Mouse (Mus musculus): ENCODE results near the gene Slc41a2.

Gene Slc41a2

DNA sequence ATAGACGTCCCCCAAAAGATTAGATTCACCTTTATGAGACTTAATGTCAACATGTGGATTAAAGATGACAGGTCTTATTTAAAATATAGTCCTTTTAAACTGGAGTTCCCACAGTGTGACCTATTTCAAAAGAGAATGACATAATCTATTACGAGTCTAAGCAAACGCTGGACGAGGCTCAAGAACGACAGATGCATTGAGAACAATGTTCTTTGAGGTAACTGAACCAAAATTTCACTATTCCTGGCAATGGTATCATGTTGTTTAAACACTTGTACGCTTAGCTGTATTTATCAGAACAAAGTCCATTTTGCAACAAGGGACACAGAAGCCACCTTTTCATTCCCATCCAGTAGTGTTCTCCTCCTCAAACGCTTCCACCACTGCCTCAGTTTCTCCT lies 27.3 kb downstream of the Slc41a2 start:
- DNase-seq (ENCODE audit: low spot score) = no peak

DNA sequence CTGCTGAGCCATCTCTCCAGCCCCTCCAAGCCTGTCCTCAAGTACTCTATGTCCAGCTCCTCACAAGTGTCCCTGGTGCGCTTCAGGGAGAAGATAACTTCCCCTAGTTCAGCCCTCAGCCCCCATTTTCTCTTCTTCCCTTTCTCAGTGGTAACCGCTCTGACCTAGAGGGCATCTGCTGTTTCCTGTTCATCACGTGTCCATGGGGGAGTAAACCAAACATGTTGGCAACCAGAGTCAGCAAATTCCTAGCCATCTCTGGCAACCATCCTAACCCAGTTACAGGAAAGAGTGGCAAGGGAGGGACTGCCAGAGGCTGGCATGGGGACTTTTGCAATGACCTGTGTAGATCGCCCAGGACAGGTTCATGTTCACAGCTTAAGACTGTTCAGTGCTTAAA lies 36.0 kb downstream of the Slc41a2 start:
- DNase-seq (ENCODE audit: low spot score) = no peak

DNA sequence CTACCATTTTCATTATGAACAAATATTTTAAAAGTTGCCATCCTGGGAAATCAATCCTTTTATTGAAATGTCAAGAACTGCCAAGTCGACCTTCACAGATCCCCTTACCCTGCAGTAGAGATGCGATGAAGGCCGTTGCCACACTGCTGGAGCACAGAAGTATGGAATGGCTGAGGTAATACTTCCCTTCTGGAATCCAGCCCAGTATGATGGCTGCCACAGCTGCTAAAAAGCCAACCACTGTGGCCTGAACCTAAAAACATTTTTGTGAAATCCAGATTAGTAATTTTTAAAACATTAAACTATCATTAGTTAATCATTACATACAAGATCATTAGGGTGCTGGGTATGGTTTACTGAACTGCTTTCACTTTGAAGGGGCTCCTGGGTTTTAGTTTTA lies 36.6 kb downstream of the Slc41a2 start:
- DNase-seq (ENCODE audit: low spot score) = no peak

DNA sequence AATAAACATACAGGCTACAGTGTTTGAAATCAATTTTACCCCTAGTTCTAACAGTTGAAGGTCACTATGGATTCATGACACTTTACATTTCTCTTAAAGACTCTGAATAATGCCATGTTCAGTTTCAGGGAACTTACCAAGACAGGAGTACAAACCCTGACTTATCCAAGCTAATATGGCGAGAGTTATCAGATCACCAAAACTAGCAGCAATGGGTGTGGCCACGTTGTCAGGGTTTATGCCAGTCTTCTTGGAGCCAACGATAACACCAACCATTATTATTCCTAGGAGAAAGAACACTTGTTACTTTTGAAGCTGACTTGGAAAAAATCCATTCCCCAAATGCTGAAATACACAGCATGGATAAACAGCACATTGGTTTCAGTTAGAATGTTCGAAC lies 40.7 kb downstream of the Slc41a2 start:
- DNase-seq (ENCODE audit: low spot score) = no peak

DNA sequence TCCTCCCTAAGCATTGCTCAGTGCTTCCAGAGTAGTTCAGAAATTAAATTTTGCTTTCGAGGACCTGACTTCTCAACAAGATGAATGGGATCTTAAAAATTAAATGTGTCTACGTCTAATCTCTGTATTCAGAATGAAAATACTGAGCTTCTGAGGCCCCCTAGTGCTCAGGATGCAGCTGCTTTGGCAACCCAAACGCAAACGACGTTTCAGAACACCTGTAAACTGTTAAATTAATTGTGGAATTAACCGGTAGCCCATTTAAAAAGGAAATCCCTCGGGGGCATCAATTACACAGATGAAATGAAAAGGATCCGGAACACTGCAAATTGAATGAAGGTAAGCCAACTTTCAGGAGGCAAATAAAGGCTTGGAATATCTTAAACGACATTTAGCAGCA lies 42.9 kb downstream of the Slc41a2 start:
- no peak for DNase-seq (ENCODE audit: low spot score)

DNA sequence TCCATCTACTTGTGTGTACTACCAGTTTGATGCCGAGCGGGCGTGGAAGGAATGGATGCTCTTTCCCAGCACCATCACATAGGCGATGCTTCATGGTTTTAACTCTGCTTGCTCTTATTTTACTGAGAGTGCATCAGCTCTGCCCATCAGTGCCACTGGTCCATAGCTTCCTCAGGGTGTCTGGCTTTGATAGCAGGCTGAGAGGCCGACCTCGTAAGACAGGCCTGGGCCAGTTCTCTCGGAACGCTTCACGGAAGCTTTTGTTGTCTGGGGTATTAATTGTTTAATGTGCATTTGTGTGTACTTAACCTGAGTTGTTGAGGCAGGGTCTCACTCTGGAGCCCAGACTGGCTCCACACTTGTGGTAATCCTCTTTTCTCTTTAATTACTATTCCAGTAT lies 44.3 kb downstream of the Slc41a2 start:
- no peak for DNase-seq (ENCODE audit: low spot score)

DNA sequence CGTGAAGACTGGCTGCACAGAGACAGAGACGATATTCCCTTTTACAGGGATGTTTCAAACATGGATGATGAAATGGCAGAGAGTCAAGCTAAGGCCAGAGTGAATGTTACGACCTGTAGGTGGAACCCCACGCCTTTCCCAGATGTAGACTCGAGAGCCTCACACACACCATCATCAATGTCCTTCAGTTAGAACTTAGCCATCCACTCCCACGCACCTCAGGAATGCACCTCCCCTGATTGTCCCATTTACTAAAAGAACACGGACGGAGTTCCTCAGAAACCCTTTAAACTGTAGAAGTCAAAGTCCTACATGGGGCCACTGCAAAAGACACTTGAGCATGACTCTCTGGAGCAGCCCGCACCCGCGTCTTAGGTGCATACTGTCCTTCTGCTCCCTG lies 46.0 kb downstream of the Slc41a2 start:
- DNase-seq (ENCODE audit: low spot score) = peak; percentile 28

DNA sequence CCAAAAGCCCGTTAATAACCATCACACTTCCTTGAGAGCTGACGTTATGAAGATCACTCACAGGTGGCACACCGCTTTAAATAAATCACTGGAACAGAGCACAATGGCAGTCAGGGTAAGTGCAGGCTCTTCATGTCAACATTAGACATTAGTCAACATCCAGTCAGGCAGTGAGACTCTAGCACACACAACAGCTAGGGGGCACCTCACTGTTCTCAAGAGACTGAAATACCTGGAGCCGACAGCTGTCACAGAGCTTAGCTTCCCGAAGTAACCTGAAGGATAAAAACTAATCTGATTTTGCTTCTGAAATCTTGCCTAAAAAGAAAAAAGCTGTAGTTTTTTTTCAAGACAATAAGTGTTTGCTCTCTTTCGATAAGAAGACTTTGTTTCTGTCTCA lies 49.9 kb downstream of the Slc41a2 start:
- no peak for DNase-seq (ENCODE audit: low spot score)

DNA sequence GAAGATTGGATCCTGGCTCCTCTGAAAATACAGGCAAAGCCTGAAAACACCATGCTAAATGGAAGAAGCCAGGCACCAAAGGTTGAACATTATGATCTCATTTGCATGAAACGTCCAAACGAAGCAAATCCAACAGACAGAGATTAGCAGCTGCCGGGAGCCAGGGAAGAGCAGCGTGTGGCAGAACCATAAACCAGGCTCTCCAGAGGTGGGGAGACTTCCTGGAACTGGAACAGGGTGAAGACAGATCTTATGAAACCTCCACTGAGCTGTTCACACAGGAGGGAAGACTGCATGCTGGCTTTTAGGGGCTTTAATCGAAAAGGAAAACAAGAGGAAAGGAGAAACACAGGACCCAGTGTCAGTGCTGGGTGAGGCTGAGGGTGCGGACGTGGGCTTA lies 51.3 kb downstream of the Slc41a2 start:
- DNase-seq (ENCODE audit: low spot score) = no peak

DNA sequence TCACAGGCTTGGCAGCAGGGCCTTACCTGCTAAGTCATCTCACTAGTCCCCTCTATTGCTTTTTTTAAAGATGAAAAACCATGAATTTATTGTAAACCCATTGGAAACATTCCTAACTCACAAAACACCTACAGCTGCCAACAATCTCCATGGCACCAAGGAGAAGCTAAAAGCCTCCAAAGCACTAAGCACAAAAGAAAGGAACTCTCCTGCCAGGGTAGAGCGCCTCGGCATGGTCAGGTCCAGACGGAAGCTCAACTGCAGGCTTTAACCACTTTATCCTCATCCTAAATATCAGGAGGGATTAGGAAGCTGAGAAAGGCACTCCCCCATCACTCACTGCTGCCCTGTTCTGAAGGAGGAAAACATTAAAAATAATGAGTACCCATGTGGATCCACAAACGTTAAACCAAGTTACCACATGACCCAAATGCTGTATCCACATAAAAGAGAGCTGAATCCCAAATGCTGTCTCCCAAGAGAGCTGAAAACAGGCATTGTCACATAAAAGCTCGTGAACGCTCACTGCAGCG lies 51.9 kb downstream of the Slc41a2 start:
- no peak for DNase-seq (ENCODE audit: low spot score)

DNA sequence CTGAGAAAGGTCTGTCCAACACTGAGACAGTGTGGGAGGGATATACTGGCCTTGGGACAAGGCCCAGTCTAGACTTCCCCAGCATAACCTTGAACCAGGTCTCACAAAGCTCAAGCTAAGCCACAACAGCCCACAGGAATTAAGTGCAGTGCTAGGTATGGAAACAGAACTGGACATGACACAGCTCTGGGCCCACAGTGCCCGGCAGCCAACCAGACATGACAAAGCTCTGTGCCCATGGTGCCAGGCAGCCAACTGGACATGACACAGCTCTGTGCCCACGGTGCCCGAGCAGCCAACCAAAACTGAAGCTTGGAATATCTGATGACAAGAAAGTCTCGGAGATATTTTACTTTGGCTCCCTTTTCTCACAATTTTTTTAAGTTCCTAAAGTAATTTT lies 52.8 kb downstream of the Slc41a2 start:
- DNase-seq (ENCODE audit: low spot score) = no peak

DNA sequence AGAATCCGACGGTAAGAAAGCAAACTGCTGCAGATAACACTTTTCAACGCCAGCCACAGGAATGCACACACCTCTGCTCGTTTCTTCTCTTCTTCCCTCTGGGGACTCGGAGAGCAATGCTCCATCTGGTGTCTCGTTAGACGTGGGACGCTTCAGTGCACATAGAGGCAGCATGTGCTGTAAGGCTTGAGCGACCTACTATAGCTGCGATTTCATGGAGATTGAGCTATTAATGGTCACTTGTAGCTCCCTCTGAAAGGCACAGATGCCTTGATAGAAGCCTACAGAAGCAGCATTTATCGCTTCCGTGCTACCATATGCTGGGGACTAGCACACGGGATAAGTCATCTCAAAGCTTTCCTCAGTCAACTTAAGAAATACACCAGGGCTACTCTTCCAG lies 71.0 kb downstream of the Slc41a2 start:
- DNase-seq (ENCODE audit: low spot score) = no peak

DNA sequence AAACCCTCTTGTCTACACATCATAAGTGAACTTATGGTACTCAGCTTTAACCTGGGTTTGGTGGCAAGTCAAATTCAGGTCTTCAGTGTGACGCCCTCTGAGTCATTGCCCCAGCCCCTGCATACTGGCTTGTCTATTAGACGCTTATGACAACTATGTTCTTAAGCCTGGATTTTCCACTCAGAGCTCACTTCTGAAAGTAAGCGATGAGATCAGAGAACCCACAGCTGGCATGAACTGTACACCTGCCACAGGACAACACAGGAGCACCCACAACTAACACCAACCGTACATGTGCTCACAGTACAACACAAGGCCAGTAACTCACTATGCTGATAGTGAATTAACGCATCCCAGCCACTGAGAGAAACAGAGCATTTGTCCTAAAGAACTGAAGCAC lies 71.4 kb downstream of the Slc41a2 start:
- no peak for DNase-seq (ENCODE audit: low spot score)

DNA sequence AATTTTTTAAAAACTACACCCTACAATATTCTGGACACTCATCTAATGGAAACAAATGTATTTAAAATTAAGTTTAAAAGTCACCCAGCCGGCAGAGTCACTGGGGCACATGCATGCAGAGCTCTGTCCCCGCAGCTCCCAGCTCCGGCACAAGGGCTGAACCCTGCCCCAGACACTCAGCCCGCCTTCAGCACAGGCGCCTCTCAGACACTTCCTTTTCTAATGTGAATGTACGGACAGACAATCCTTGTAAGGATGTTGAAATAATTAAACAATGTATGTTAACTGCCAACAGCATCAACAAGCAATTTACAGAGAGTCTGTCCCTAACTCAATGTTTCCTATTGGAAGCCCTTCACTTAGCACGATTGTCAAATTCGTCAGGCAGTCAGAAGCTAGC lies 73.0 kb downstream of the Slc41a2 start:
- no peak for DNase-seq (ENCODE audit: low spot score)

DNA sequence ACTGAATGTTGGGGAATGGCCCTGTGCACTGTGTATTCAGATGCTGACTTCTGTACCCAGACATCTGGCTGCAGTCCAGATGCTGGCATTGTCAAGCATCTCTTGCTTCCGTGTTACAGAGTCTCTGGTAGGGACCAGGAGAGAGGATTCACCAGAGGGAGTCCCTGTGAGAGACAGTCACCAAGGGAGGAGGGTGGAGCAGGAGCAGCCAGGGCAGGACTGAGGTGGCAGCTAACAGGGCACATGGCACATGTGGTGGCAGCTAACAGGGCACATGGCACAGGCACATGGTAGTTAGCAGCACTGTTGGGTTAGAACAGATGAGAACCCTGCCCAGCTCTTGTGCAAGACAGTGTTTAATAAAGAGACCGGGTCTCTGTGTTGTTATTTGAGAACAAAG lies 73.6 kb downstream of the Slc41a2 start:
- no peak for DNase-seq (ENCODE audit: low spot score)

DNA sequence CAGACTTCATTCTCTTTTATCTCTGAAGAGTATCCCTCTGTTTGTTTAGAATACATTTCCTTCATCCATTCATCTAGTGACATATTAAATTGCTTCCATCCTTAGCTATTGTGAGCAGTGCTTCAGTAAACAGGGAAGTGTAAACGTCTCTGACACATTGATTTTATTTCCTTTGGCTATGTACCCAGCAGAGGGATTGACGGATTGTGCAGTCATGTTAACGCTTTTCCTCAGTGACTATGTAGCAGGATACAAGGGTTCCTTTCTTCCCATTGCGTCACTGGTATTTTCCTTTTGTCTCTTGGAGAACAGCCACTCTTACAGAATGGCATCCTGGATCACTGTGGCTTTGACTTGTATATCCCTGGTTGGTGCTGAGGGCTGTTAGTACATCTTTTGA lies 76.4 kb downstream of the Slc41a2 start:
- no peak for DNase-seq (ENCODE audit: low spot score)

DNA sequence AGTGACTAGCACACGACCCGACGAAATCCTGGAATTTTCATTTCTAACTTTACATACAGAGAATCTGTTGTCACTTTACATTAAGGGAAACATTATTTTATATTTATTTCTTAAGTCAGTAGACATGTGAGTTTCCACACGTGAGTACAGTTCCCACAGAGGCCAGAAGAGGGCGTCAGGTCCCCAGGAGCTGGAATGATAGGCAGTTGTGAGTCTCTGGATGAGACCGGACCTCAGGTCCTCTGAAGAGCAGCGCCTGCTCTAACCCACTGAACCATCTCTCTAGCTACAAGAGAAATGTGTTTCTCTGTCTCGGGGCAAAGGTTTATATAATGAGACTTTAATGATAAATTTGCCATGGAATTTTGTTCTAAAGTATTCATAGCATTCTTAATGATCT lies 86.3 kb downstream of the Slc41a2 start:
- DNase-seq (ENCODE audit: low spot score) = no peak

DNA sequence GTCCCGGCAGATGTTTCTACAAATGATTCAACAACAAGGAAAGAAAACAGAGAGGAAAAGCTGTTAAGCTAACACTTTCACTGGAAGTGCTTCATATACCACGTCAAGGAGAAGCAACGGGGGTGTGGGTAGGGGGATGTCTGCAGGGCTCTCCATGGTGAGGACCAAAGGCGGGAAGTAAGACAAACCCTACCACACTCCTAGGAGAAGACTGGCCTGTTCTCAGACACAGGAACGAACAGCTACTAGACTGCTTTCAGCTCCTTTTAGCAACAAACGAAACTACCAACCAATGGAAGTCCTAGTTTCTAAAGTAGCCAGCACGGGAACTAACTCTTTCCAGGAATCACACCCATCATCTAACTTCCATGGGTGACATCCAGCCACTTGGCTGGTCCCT lies 89.6 kb downstream of the Slc41a2 start:
- DNase-seq (ENCODE audit: low spot score) = no peak

DNA sequence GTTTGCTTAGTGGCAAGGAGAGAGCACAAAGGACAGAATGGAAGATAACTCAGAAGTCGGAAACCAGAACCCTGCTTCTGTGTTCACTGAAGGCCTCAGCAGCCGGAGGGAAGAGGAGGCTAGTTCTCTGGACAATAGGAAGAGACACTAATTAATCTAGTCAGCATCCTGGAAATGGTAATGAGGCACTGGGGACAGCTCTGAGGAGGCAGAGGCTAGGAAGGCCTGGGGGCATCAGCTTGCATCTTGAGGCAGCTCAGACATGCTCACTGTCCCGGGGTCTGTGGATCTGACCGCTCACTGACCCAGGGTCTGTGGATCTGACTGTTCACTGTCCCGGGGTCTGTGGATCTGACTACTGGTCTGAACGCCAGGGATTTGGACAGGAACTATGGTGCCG lies 92.0 kb downstream of the Slc41a2 start:
- DNase-seq (ENCODE audit: low spot score) = no peak

DNA sequence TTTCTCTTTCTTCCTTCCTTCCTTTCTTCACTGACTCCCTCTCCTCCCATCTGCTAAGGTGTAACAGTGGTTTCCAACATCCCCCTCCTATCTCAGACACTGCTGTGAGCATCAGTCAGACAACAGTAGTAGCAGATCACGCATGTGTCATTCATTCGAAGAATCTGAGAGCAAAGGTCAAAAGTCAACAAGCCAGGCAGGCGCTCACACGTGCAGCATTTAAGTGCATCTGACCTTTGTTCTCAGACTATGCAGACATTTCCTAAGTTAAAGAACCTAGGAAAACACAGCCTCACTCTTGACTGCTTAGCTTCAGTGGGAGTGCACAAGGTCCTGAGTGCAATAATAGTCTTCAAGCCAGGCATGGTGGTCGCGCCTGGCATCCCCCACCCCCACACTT lies 93.6 kb downstream of the Slc41a2 start:
- no peak for DNase-seq (ENCODE audit: low spot score)

DNA sequence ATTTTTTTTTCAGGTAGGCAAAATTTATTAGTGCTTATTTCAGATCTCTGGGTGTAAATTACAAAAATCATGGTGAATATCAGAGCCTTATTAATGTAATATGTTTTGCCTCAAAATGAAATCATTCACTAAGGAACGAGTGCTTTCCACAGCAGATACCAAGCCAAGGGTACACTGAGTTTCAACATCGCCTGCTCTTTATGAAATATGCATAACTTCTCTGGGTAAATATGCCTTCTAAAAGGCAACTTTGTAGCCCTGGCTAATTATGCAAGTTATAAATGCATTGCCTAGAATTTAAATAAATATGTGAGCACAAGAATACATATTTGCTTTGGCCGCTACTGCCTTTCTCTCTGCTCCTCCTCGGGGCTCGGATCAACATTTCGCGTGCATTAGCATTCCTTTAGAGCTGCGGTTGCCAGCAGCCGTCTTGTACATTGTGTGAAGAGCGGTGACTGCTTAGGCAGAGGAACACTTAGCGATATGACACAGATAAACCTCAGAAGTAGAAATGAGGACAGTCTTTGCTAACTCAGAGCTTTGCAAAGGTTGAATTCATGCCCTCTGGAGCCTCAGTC lies 95.5 kb downstream of the Slc41a2 start:
- DNase-seq (ENCODE audit: low spot score) = no peak

DNA sequence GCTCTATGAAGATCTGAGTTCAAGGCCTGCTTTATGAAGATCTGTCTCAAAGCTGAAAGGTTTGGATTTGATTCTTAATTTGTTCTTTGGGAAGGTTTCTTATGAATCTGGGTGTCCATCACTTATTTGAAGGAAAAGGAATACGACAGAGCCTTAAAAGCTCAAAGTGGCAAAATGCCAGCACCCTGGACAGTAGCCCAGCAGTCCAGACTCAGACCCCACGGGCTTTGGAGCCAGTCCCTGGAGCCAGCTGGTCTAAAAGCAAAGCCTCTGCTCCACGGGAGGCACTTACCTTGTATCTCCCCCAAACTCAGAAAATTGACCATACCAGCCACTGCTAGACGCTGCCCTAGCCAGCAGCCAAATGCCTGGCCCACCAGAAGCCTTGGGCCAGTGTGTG lies 103.3 kb downstream of the Slc41a2 start:
- no peak for DNase-seq (ENCODE audit: low spot score)

DNA sequence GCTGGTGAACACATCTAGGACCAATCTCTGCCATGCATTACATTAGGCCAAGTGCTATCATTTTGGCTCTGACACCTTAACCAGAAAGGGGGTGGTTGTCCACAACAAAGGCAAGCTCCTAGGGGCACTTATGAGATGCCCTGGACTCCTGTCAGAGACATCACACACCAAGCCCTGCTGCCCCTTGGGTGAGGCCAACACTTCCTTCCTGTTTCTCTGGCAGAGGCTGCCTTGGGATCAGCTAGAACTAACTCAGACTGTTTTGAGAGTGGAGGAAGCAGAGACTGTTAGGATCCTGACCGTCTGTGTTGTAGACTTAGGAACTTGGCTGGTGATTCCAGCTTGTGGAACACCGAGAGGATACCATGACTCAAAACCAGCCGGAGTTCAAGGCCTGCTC lies 103.7 kb downstream of the Slc41a2 start:
- no peak for DNase-seq (ENCODE audit: low spot score)

DNA sequence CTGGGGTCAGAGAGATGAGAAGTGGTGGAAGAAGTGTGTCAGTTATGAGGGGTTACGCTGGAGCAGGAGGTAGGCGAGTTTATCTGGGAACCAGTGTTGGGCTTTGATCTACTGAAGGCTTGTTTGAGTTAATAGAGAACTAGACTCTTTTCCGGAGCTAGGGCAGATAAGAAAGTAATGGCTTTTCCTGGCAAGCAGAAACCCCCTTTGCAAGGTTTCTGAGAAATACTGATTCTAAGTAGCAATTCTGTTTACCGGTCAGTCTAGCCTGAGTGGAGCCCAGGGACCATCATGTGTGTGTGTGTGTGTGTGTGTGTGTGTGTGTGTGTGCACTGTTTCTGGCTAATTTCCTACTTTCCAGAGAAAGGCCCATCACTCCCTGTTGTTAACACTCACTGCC lies 109.1 kb downstream of the Slc41a2 start:
- no peak for DNase-seq (ENCODE audit: low spot score)

DNA sequence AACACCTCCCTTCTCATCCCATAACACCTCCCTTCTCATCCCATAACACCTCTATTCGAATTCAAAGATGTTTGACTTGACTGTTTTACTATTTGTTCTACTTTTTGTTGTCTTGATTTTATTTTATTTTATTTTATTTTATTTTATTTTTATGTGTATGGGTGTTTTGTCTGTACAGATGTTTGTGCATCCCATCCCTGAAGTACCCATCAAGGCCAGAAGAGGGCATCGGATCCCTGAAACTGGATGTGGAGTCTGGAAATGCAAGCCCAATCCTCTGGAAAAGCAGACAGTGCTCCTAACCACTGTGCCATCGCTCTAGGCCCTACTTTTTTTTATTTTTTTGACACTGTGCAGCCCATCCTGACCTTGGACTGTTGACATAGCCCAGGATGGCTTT lies 112.7 kb downstream of the Slc41a2 start:
- no peak for DNase-seq (ENCODE audit: low spot score)

All from testis, postnatal 14 days (tissue).